Mouse (Mus musculus) forebrain, embryonic 15.5 days (tissue): ENCODE results near the gene AI467606. TPM values are rescaled to one million over a fixed set of nuclear protein-coding genes. Genes with fewer than 3 reads are reported as not detected.
"Not testable (repeated sequence)": the region's sequence is repeated elsewhere in the genome, so short reads cannot be mapped to it uniquely, and the experiment has no call there.

ENCODE experiments used
- ATAC-seq: fragments of 200-750 bp; cut with Nextera tagmentation; replicated peaks from 2 replicates; pipeline ENCODE4 v1.8.0; 2017; ENCODE audit warnings: mild to moderate bottlenecking, moderate TSS enrichment, moderate library complexity
- H3K27ac ChIP-seq: fragments of 300-500 bp; sonication (generic); replicated peaks from 2 replicates; pipeline ENCODE4 v1.5.1; 2015; ENCODE audit warnings: mild to moderate bottlenecking, inconsistent platforms
- H3K27me3 ChIP-seq: fragments of 300-500 bp; sonication (generic); 2 replicates; pipeline ENCODE4 v1.6.1; 2015; ENCODE audit warnings: inconsistent platforms
- H3K36me3 ChIP-seq: fragments of 300-500 bp; sonication (generic); 2 replicates; pipeline ENCODE4 v1.6.1; 2015; ENCODE audit warnings: mild to moderate bottlenecking, inconsistent platforms
- H3K4me1 ChIP-seq: fragments of 300-500 bp; sonication (generic); 2 replicates; pipeline ENCODE4 v1.6.1; 2015; ENCODE audit warnings: inconsistent platforms
- H3K4me2 ChIP-seq: fragments of 300-500 bp; sonication (generic); replicated peaks from 2 replicates; pipeline ENCODE4 v1.6.1; 2015; ENCODE audit warnings: mild to moderate bottlenecking, inconsistent platforms
- H3K4me3 ChIP-seq: fragments of 300-500 bp; sonication (generic); 2 replicates; pipeline ENCODE4 v1.5.1; 2015; ENCODE audit warnings: mild to moderate bottlenecking, inconsistent platforms
- H3K9ac ChIP-seq: fragments of 300-500 bp; sonication (generic); replicated peaks from 2 replicates; pipeline ENCODE4 v1.6.1; 2015; ENCODE audit warnings: mild to moderate bottlenecking, inconsistent platforms
- H3K9me3 ChIP-seq: fragments of 300-500 bp; sonication (generic); 2 replicates; pipeline ENCODE4 v1.6.1; 2016; ENCODE audit warnings: inconsistent platforms
- WGBS: fragments of 180-500 bp; shearing (Covaris S2); methylation state at CpG from one replicate; pipeline ENCODE4 v1.1.7; 2015; ENCODE audit warnings: mixed read lengths; 5-methylcytosine and 5-hydroxymethylcytosine counted together
- polyA plus RNA-seq: library from polyadenylated mRNA; unstranded; fragments of >200 nt; fragmentation: Nextera tagmentation; extraction: Ambion mirVana; gene quantifications from 2 replicates; pipeline ENCODE4 v1.2.1, GENCODE M21; 2015

AI467606 gene
- polyA plus RNA-seq, 1 experiment from 2014 or later = 1.3 TPM

- H3K36me3 ChIP-seq = no peaks in the 10 kb centered on the region
- no peak for ATAC-seq
- no peaks in the 10 kb centered on the region for H3K9me3 ChIP-seq
- no peak overlapping the region for H3K4me3 ChIP-seq
- H3K4me2 ChIP-seq = no peak overlapping the region
- H3K4me1 ChIP-seq = no peaks in the 10 kb centered on the region
- no peak overlapping the region for H3K27ac ChIP-seq
- H3K27me3 ChIP-seq = no peaks in the 10 kb centered on the region
- no peak overlapping the region for H3K9ac ChIP-seq
- 87% methylated on average over 4 of the region's 4 CpGs for WGBS
Measured at GRCm38 (mm10) chr7:127083689-127084088, 7.5 kb upstream of the AI467606 start.

GRCm38 (mm10) chr7:127084794-127085193, 6.4 kb upstream of the AI467606 start:
- peaks cover 5% of the 10 kb centered on the region for H3K4me1 ChIP-seq
- 79% methylated on average over 2 of the region's 2 CpGs for WGBS
- H3K27me3 ChIP-seq = no peaks in the 10 kb centered on the region
- H3K36me3 ChIP-seq = no peaks in the 10 kb centered on the region
- H3K27ac ChIP-seq = no peak overlapping the region
- H3K9ac ChIP-seq = no peak overlapping the region
- no peaks in the 10 kb centered on the region for H3K9me3 ChIP-seq
- no peak for ATAC-seq
- H3K4me2 ChIP-seq = no peak overlapping the region
- H3K4me3 ChIP-seq = no peak overlapping the region

- not testable (repeated sequence) for H3K9ac ChIP-seq, H3K9me3 ChIP-seq, H3K4me3 ChIP-seq, H3K27ac ChIP-seq, H3K4me2 ChIP-seq, H3K36me3 ChIP-seq, H3K4me1 ChIP-seq, H3K27me3 ChIP-seq, ATAC-seq
- WGBS = 80% methylated on average over 6 of the region's 6 CpGs
Measured at GRCm38 (mm10) chr7:127085751-127086150, 5.4 kb upstream of the AI467606 start.

- H3K4me2 ChIP-seq, H3K4me3 ChIP-seq, H3K27ac ChIP-seq, H3K4me1 ChIP-seq, H3K9me3 ChIP-seq, ATAC-seq, H3K27me3 ChIP-seq, H3K36me3 ChIP-seq, H3K9ac ChIP-seq: not testable (repeated sequence)
- WGBS = 80% methylated on average over 6 of the region's 6 CpGs
Measured at GRCm38 (mm10) chr7:127087278-127088010, 3.7 kb upstream of the AI467606 start, which contains the start of gene Zg16. TSS of gene Zg16 (minus strand) at chr7:127087328.

GRCm38 (mm10) chr7:127088083-127088482, 3.1 kb upstream of the AI467606 start:
- 81% methylated on average over 3 of the region's 3 CpGs for WGBS
- H3K4me1 ChIP-seq = peaks cover 5% of the 10 kb centered on the region
- ATAC-seq = no peak

GRCm38 (mm10) chr7:127088901-127089845, 2.0 kb upstream of the AI467606 start:
- Histone ChIP-seq H3K9me3 (no peaks in the 10 kb centered on the region), H3K36me3 (no peaks in the 10 kb centered on the region), H3K4me1 (peaks cover 5% of the 10 kb centered on the region), H3K9ac (no peak overlapping the region), H3K4me3 (0 out of 2 replicates have a peak overlapping the region, but pooled peaks have one; percentile 9), H3K27me3 (no peaks in the 10 kb centered on the region), H3K27ac (no peak overlapping the region), H3K4me2 (peak overlapping the region; percentile 35)
- WGBS = 21% methylated on average over 27 of the region's 27 CpGs
- no peak for ATAC-seq

More at GRCm38 (mm10) chr7:127088083-127088482, 3.1 kb upstream of the AI467606 start:
- H3K9me3 ChIP-seq = no peaks in the 10 kb centered on the region
- H3K36me3 ChIP-seq = no peaks in the 10 kb centered on the region
- H3K9ac ChIP-seq = no peak overlapping the region
- no peaks in the 10 kb centered on the region for H3K27me3 ChIP-seq
- H3K27ac ChIP-seq = no peak overlapping the region
- H3K4me2 ChIP-seq = no peak overlapping the region
- H3K4me3 ChIP-seq = no peak overlapping the region

- no peaks in the 10 kb centered on the region for H3K36me3 ChIP-seq
- WGBS = 88% methylated on average over 20 of the region's 20 CpGs
- ATAC-seq = no peak
- H3K4me3 ChIP-seq = no peak overlapping the region
- no peak overlapping the region for H3K9ac ChIP-seq
- H3K4me1 ChIP-seq = peaks cover 5% of the 10 kb centered on the region
- H3K27me3 ChIP-seq = no peaks in the 10 kb centered on the region
- H3K27ac ChIP-seq = no peak overlapping the region
- no peak overlapping the region for H3K4me2 ChIP-seq
- H3K9me3 ChIP-seq = no peaks in the 10 kb centered on the region
Measured at GRCm38 (mm10) chr7:127090154-127091113, 725 bp upstream of the AI467606 start.

- peaks cover 3% of the 10 kb centered on the region for H3K4me1 ChIP-seq
- no peaks in the 10 kb centered on the region for H3K9me3 ChIP-seq
- no peak overlapping the region for H3K27ac ChIP-seq
- ATAC-seq = no peak
- H3K4me3 ChIP-seq = no peak overlapping the region
- no peaks in the 10 kb centered on the region for H3K36me3 ChIP-seq
- H3K9ac ChIP-seq = no peak overlapping the region
- 79% methylated on average over 3 of the region's 3 CpGs for WGBS
- no peaks in the 10 kb centered on the region for H3K27me3 ChIP-seq
- no peak overlapping the region for H3K4me2 ChIP-seq
Measured at GRCm38 (mm10) chr7:127093914-127094313, 2.8 kb downstream of the AI467606 start.

- ATAC-seq = no peak
- H3K27me3 ChIP-seq = no peaks in the 10 kb centered on the region
- H3K36me3 ChIP-seq = no peaks in the 10 kb centered on the region
- no peak overlapping the region for H3K9ac ChIP-seq
- H3K9me3 ChIP-seq = no peaks in the 10 kb centered on the region
- 78% methylated on average over 7 of the region's 7 CpGs for WGBS
- H3K27ac ChIP-seq = no peak overlapping the region
- H3K4me2 ChIP-seq = no peak overlapping the region
- H3K4me3 ChIP-seq = no peak overlapping the region
- H3K4me1 ChIP-seq = no peaks in the 10 kb centered on the region
Measured at GRCm38 (mm10) chr7:127096456-127096855, 5.3 kb downstream of the AI467606 start.

- Histone ChIP-seq H3K9me3 (no peaks in the 10 kb centered on the region), H3K27ac (no peak overlapping the region), H3K4me1 (no peaks in the 10 kb centered on the region), H3K36me3 (no peaks in the 10 kb centered on the region), H3K9ac (no peak overlapping the region), H3K27me3 (no peaks in the 10 kb centered on the region), H3K4me2 (no peak overlapping the region), H3K4me3 (no peak overlapping the region)
- 85% methylated on average over 5 of the region's 5 CpGs for WGBS
- ATAC-seq = no peak
Measured at GRCm38 (mm10) chr7:127098521-127098920, 7.4 kb downstream of the AI467606 start.

GRCm38 (mm10) chr7:127098950-127099349, 7.8 kb downstream of the AI467606 start:
- Histone ChIP-seq H3K4me2 (no peak overlapping the region), H3K9me3 (no peaks in the 10 kb centered on the region), H3K4me3 (no peak overlapping the region), H3K27ac (no peak overlapping the region), H3K27me3 (no peaks in the 10 kb centered on the region), H3K9ac (no peak overlapping the region), H3K36me3 (no peaks in the 10 kb centered on the region), H3K4me1 (0 out of 2 replicates have a peak, but pooled peaks cover 1% of the 10 kb centered on the region)
- 88% methylated on average over 4 of the region's 4 CpGs for WGBS
- no peak for ATAC-seq
